Mouse (Mus musculus) midbrain, embryonic 16.5 days (tissue): Measurements from ENCODE around the gene Ms4a4b. TPM values are rescaled to one million over a fixed set of nuclear protein-coding genes. Genes with fewer than 3 reads are reported as not detected.
"Not testable (repeated sequence)": the region's sequence is repeated elsewhere in the genome, so short reads cannot be mapped to it uniquely, and the experiment has no call there.

Source experiments
- ATAC-seq: fragments of 200-750 bp; cut with Nextera tagmentation; 2 replicates; pipeline ENCODE4 v1.8.0; 2017; ENCODE audit warnings: moderate TSS enrichment
- H3K27ac ChIP-seq: fragments of 300-500 bp; sonication (generic); 2 replicates; pipeline ENCODE4 v1.5.1; 2014; ENCODE audit warnings: mild to moderate bottlenecking, low read length, mixed read lengths
- H3K27me3 ChIP-seq: fragments of 300-500 bp; sonication (generic); 2 replicates; pipeline ENCODE4 v1.6.1; 2014; ENCODE audit warnings: low read depth, low read length, mixed read lengths; ENCODE audit not compliant: control insufficient read depth, insufficient read depth
- H3K36me3 ChIP-seq: fragments of 300-500 bp; sonication (generic); 2 replicates; pipeline ENCODE4 v1.6.1; 2014; ENCODE audit warnings: mild to moderate bottlenecking, low read length, moderate library complexity, mixed read lengths; ENCODE audit not compliant: control insufficient read depth, insufficient read depth
- H3K4me1 ChIP-seq: fragments of 300-500 bp; sonication (generic); 2 replicates; pipeline ENCODE4 v1.6.1; 2014; ENCODE audit warnings: mild to moderate bottlenecking, low read length, mixed read lengths; ENCODE audit not compliant: control insufficient read depth, insufficient read depth
- H3K4me2 ChIP-seq: fragments of 300-500 bp; sonication (generic); 2 replicates; pipeline ENCODE4 v1.6.1; 2014; ENCODE audit warnings: mild to moderate bottlenecking, low read length, mixed read lengths
- H3K4me3 ChIP-seq: fragments of 300-500 bp; sonication (generic); 2 replicates; pipeline ENCODE4 v1.5.1; 2014; ENCODE audit warnings: low read depth, mild to moderate bottlenecking, low read length, moderate library complexity, mixed read lengths
- H3K9ac ChIP-seq: fragments of 300-500 bp; sonication (generic); 2 replicates; pipeline ENCODE4 v1.6.1; 2014; ENCODE audit warnings: low read depth, low read length, mixed read lengths
- H3K9me3 ChIP-seq: fragments of 300-500 bp; sonication (generic); replicated peaks from 2 replicates; pipeline ENCODE4 v1.6.1; 2014; ENCODE audit warnings: mild to moderate bottlenecking, low read length, mixed read lengths; ENCODE audit not compliant: control insufficient read depth, poor library complexity, severe bottlenecking
- WGBS: fragments of 180-500 bp; shearing (Covaris S2); extraction: QIAGEN DNeasy Blood & Tissue Kit; methylation state at CpG from one replicate; pipeline ENCODE4 v1.1.7; 2014; 5-methylcytosine and 5-hydroxymethylcytosine counted together
- polyA plus RNA-seq: library from polyadenylated mRNA; unstranded; fragments of >200 nt; fragmentation: Nextera tagmentation; extraction: Ambion mirVana; gene quantifications from 2 replicates; pipeline ENCODE4 v1.2.1, GENCODE M21; 2015

Gene Ms4a4b
- polyA plus RNA-seq = not detected in 2 replicates

- no peak within 1 kb of the TSS for H3K4me2 ChIP-seq
- no peaks in the 10 kb centered on the region for H3K4me1 ChIP-seq
- ATAC-seq = no peak
- H3K27ac ChIP-seq = no peak within 1 kb of the TSS
- no peaks in the 10 kb centered on the region for H3K36me3 ChIP-seq
- no peaks in the 10 kb centered on the region for H3K9me3 ChIP-seq
- H3K4me3 ChIP-seq = no peak within 1 kb of the TSS
- H3K9ac ChIP-seq = no peak within 1 kb of the TSS
- no peaks in the 10 kb centered on the region for H3K27me3 ChIP-seq
These were observed at the start of gene Ms4a4b for GRCm38 (mm10) chr19:11443338-11443737. Gene Ms4a4b, plus strand, starts transcription at chr19:11443553.

GRCm38 (mm10) chr19:11395769-11396168, 47.6 kb upstream of the Ms4a4b start:
- H3K27ac ChIP-seq = no peak overlapping the region
- no peak overlapping the region for H3K9ac ChIP-seq
- no peaks in the 10 kb centered on the region for H3K4me1 ChIP-seq
- no peak overlapping the region for H3K4me2 ChIP-seq
- ATAC-seq = no peak
- H3K4me3 ChIP-seq = no peak overlapping the region
- H3K27me3 ChIP-seq = no peaks in the 10 kb centered on the region
- H3K9me3 ChIP-seq = no peaks in the 10 kb centered on the region
- H3K36me3 ChIP-seq = no peaks in the 10 kb centered on the region

GRCm38 (mm10) chr19:11404527-11404926, 38.8 kb upstream of the Ms4a4b start, which contains the start of gene Ms4a4c:
Gene Ms4a4c, plus strand, starts transcription at chr19:11404770.
- Histone ChIP-seq H3K4me3 (no peak within 1 kb of the TSS), H3K9ac (no peak within 1 kb of the TSS), H3K36me3 (no peaks in the 10 kb centered on the region), H3K27me3 (no peaks in the 10 kb centered on the region), H3K9me3 (no peaks in the 10 kb centered on the region), H3K27ac (no peak within 1 kb of the TSS), H3K4me2 (no peak within 1 kb of the TSS), H3K4me1 (no peaks in the 10 kb centered on the region)
- 79% methylated on average over 3 of the region's 3 CpGs for WGBS
- ATAC-seq = no peak

- Histone ChIP-seq H3K4me3 (no peak overlapping the region), H3K9me3 (no peaks in the 10 kb centered on the region), H3K4me1 (no peaks in the 10 kb centered on the region), H3K4me2 (no peak overlapping the region), H3K27me3 (no peaks in the 10 kb centered on the region), H3K9ac (no peak overlapping the region), H3K36me3 (no peaks in the 10 kb centered on the region), H3K27ac (no peak overlapping the region)
- no peak for ATAC-seq
These were observed 35.9 kb upstream of the Ms4a4b start for GRCm38 (mm10) chr19:11407428-11407827.

- WGBS = 83% methylated on average over 1 of the region's 1 CpGs
- H3K4me1 ChIP-seq = no peaks in the 10 kb centered on the region
- H3K9me3 ChIP-seq = no peaks in the 10 kb centered on the region
- ATAC-seq = no peak
- H3K4me2 ChIP-seq = no peak overlapping the region
- H3K4me3 ChIP-seq = no peak overlapping the region
- H3K9ac ChIP-seq = no peak overlapping the region
- no peaks in the 10 kb centered on the region for H3K27me3 ChIP-seq
- H3K27ac ChIP-seq = no peak overlapping the region
- no peaks in the 10 kb centered on the region for H3K36me3 ChIP-seq
These were observed 34.8 kb upstream of the Ms4a4b start for GRCm38 (mm10) chr19:11408591-11408990.

GRCm38 (mm10) chr19:11411640-11412039, 31.7 kb upstream of the Ms4a4b start:
- Histone ChIP-seq H3K36me3 (no peaks in the 10 kb centered on the region), H3K9ac (no peak overlapping the region), H3K4me2 (no peak overlapping the region), H3K9me3 (no peaks in the 10 kb centered on the region), H3K27me3 (no peaks in the 10 kb centered on the region), H3K4me3 (no peak overlapping the region), H3K4me1 (no peaks in the 10 kb centered on the region), H3K27ac (no peak overlapping the region)
- no peak for ATAC-seq
- WGBS = 90% methylated on average over 1 of the region's 1 CpGs

DNA sequence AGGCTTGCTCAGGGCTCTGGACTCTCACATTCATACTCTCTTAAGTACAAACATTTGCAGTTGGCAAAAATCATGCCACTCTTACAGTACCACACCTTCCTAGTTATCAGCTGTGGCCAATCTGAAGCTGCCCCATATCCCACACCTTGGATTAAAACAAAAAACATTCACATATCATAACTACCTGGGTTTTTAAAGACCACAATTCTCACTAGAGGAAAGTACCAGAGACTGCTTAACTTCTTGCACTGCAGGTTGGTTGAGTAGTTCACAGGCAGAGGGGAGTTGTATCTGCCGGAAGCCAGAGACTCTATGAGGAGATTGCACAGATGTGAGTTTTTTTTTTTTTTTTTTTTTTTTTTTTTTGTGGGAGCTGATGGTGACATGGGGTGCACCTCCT, 29.3 kb upstream of the Ms4a4b start:
- no peaks in the 10 kb centered on the region for H3K36me3 ChIP-seq
- no peak overlapping the region for H3K4me2 ChIP-seq
- no peaks in the 10 kb centered on the region for H3K9me3 ChIP-seq
- no peak overlapping the region for H3K27ac ChIP-seq
- H3K27me3 ChIP-seq = no peaks in the 10 kb centered on the region
- WGBS = 100% methylated on average over 1 of the region's 1 CpGs
- H3K4me1 ChIP-seq = no peaks in the 10 kb centered on the region
- no peak for ATAC-seq
- H3K9ac ChIP-seq = no peak overlapping the region
- no peak overlapping the region for H3K4me3 ChIP-seq

- Histone ChIP-seq H3K4me2 (no peak overlapping the region), H3K4me3 (no peak overlapping the region), H3K9ac (no peak overlapping the region), H3K4me1 (no peaks in the 10 kb centered on the region), H3K27me3 (no peaks in the 10 kb centered on the region), H3K36me3 (no peaks in the 10 kb centered on the region), H3K9me3 (no peaks in the 10 kb centered on the region), H3K27ac (no peak overlapping the region)
- WGBS = 67% methylated on average over 3 of the region's 3 CpGs
- no peak for ATAC-seq
These were observed 27.8 kb upstream of the Ms4a4b start for GRCm38 (mm10) chr19:11415581-11415980.

- not testable (repeated sequence) for H3K27ac ChIP-seq, ATAC-seq, H3K9ac ChIP-seq, H3K27me3 ChIP-seq, H3K9me3 ChIP-seq, H3K4me3 ChIP-seq, H3K4me2 ChIP-seq, H3K36me3 ChIP-seq, H3K4me1 ChIP-seq
- WGBS = 60% methylated on average over 2 of the region's 3 CpGs
These were observed 24.5 kb upstream of the Ms4a4b start for GRCm38 (mm10) chr19:11418865-11419264.

GRCm38 (mm10) chr19:11431209-11431608, 12.1 kb upstream of the Ms4a4b start:
- not testable (repeated sequence) for H3K9ac ChIP-seq

More at GRCm38 (mm10) chr19:11431209-11431608, 12.1 kb upstream of the Ms4a4b start:
- WGBS = 85% methylated on average over 1 of the region's 1 CpGs
- not testable (repeated sequence) for H3K4me3 ChIP-seq, H3K27ac ChIP-seq, H3K4me2 ChIP-seq, ATAC-seq, H3K36me3 ChIP-seq, H3K4me1 ChIP-seq, H3K27me3 ChIP-seq, H3K9me3 ChIP-seq
